Mouse (Mus musculus) heart, postnatal 0 days (tissue): ENCODE measurements around the gene Gm28308. TPM values are rescaled to one million over a fixed set of nuclear protein-coding genes. Genes with fewer than 3 reads are reported as not detected.
A peak's percentile ranks its signal among the peaks of the same experiment; 100 is the strongest.

ENCODE experiments used
- ATAC-seq: fragments of 200-750 bp; cut with Nextera tagmentation; 2 replicates; pipeline ENCODE4 v1.8.0; 2017; ENCODE audit warnings: low read depth, moderate number of reproducible peaks, moderate library complexity; ENCODE audit not compliant: insufficient read depth
- DNase-seq: peaks from one replicate; pipeline ENCODE4 v3.0.0-alpha.2; 2016; ENCODE audit warnings: low spot score
- H3K27ac ChIP-seq: fragments of 300-500 bp; sonication (generic); 2 replicates; pipeline ENCODE4 v1.5.1; 2014; ENCODE audit warnings: low read depth, mild to moderate bottlenecking
- H3K27me3 ChIP-seq: fragments of 300-500 bp; sonication (generic); 2 replicates; pipeline ENCODE4 v1.6.1; 2014; ENCODE audit warnings: low read length, mixed read lengths; ENCODE audit not compliant: control insufficient read depth, insufficient read depth
- H3K36me3 ChIP-seq: fragments of 300-500 bp; sonication (generic); replicated peaks from 2 replicates; pipeline ENCODE4 v1.6.1; 2014; ENCODE audit warnings: low read length, mixed read lengths; ENCODE audit not compliant: control insufficient read depth, insufficient read depth
- H3K4me1 ChIP-seq: fragments of 300-500 bp; sonication (generic); 2 replicates; pipeline ENCODE4 v1.6.1; 2014; ENCODE audit warnings: antibody characterized with exemption; ENCODE audit not compliant: control insufficient read depth, insufficient read depth
- H3K4me2 ChIP-seq: fragments of 300-500 bp; sonication (generic); 2 replicates; pipeline ENCODE4 v1.6.1; 2014; ENCODE audit warnings: low read depth, mild to moderate bottlenecking, low read length, moderate library complexity
- H3K4me3 ChIP-seq: fragments of 300-500 bp; sonication (generic); 2 replicates; pipeline ENCODE4 v1.5.1; 2014; ENCODE audit warnings: low read depth, low read length
- H3K9ac ChIP-seq: fragments of 300-500 bp; sonication (generic); replicated peaks from 2 replicates; pipeline ENCODE4 v1.6.1; 2014; ENCODE audit warnings: low read depth, low read length, mixed read lengths
- H3K9me3 ChIP-seq: fragments of 300-500 bp; sonication (generic); replicated peaks from 2 replicates; pipeline ENCODE4 v1.6.1; 2016; ENCODE audit warnings: low read length; ENCODE audit not compliant: control insufficient read depth
- CTCF ChIP-seq: IDR thresholded peaks from 2 replicates; pipeline ENCODE4 v1.5.1; 2016; ENCODE audit warnings: antibody characterized with exemption, control low read depth, low read depth
- EP300 ChIP-seq: IDR thresholded peaks from 2 replicates; pipeline ENCODE4 v1.6.1; 2016; ENCODE audit warnings: antibody characterized with exemption, low read depth
- WGBS: fragments of 180-500 bp; shearing (Covaris S2); extraction: QIAGEN DNeasy Blood & Tissue Kit; methylation state at CpG from one replicate; pipeline ENCODE4 v1.1.7; 2014; 5-methylcytosine and 5-hydroxymethylcytosine counted together
- polyA plus RNA-seq: library from polyadenylated mRNA; unstranded; fragments of >200 nt; fragmentation: Nextera tagmentation; extraction: Ambion mirVana; gene quantifications from 2 replicates; pipeline ENCODE4 v1.2.1, GENCODE M21; 2015
- total RNA-seq: library from RNA; depleted of rRNA; stranded (reverse); fragments of >200 nt; gene quantifications from 2 replicates; pipeline ENCODE4 v1.2.3, GENCODE M21; 2014; ENCODE audit warnings: low replicate concordance

Gene Gm28308
- total and polyA plus RNA-seq, 2 experiments from 2014 or later: not detected

DNA sequence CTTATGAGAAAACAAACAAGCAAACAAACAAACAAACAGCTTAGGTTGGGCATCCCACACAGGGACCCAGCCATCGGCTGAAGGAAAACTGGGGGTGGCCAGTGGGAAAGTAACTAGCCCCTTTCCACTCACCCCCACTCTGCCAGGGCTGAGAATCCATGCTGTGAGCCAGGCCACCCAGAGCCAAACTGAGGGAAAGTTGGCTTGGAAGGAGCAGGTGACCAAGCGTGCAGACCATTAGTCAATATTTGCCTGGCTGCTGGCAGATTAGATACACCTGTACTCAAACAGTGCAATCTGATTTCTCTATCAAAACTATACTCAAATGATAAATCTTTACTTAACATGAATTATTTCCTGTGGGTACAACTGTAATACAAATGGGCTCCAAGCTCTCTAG is 31.1 kb downstream of the Gm28308 start:
- H3K27me3 ChIP-seq: peaks cover 99% of the 10 kb centered on the region
- no peaks in the 10 kb centered on the region for H3K36me3 ChIP-seq
- no peak for TF ChIP-seq CTCF
- no peak for TF ChIP-seq EP300
- H3K4me1 ChIP-seq: no peaks in the 10 kb centered on the region
- H3K9me3 ChIP-seq: no peaks in the 10 kb centered on the region
- no peak overlapping the region for H3K4me3 ChIP-seq
- no peak overlapping the region for H3K9ac ChIP-seq
- DNase-seq (no peak), ATAC-seq (no peak)
- no peak overlapping the region for H3K27ac ChIP-seq
- 29% methylated on average over 2 of the region's 2 CpGs for whole genome bisulfite sequencing
- no peak overlapping the region for H3K4me2 ChIP-seq

DNA sequence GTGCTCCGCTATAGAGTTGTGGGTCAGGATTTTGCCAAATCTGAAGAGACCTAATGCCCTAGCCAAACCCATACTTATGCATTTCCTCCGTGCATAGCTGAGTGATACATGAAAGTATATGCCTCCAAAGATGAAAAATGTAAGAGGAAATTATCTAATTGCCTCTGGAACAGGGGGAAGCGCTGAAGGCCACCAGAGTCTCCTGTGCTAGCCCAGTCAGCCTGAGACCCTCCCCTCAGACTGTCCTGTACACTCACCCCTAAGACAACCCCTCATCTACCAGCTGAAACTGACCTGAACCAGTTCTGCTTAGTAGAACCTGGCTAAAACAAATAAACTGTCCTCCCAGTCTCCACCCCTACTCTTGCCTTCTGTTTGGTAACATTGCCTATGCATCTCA is 32.4 kb downstream of the Gm28308 start:
- WGBS: 23% methylated on average over 3 of the region's 3 CpGs
- H3K9me3 ChIP-seq: no peaks in the 10 kb centered on the region
- DNase-seq (no peak), ATAC-seq (no peak)
- no peak overlapping the region for H3K9ac ChIP-seq
- H3K4me2 ChIP-seq: no peak overlapping the region
- no peaks in the 10 kb centered on the region for H3K36me3 ChIP-seq
- H3K4me3 ChIP-seq: no peak overlapping the region
- peaks cover 99% of the 10 kb centered on the region for H3K27me3 ChIP-seq
- TF ChIP-seq EP300 (no peak), CTCF (no peak)
- no peaks in the 10 kb centered on the region for H3K4me1 ChIP-seq
- no peak overlapping the region for H3K27ac ChIP-seq

DNA sequence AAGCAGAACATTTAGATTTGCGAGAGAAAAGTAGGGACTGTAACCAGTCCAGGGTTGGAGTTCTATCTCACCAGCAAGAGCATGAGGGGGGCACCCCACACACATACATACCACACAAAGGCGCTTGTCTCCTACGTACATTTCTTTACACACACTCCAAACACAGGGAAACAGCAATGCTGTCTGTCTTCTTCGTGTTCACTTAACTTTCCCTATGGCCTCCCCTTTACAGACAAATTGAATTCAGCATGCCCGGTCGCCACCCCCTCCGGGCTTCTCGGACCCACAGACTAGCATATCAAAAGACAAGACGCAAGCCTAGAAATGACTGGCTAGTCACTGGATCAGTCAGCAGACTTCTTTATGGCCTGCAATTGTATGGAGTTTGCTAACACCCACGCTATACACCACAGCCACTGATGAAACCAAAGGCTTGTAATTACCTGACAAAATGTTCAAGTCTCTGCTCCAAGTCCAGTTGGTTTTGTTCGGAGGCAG is 32.9 kb downstream of the Gm28308 start:
- no peak overlapping the region for H3K4me3 ChIP-seq
- TF ChIP-seq CTCF (no peak), EP300 (no peak)
- 12% methylated on average over 11 of the region's 11 CpGs for WGBS
- H3K9ac ChIP-seq: no peak overlapping the region
- H3K4me2 ChIP-seq: peak overlapping the region; percentile 38; the same call in 1 of the 2 replicates
- no peaks in the 10 kb centered on the region for H3K4me1 ChIP-seq
- no peaks in the 10 kb centered on the region for H3K9me3 ChIP-seq
- no peak for ATAC-seq
- H3K27me3 ChIP-seq: peaks cover 99% of the 10 kb centered on the region
- no peaks in the 10 kb centered on the region for H3K36me3 ChIP-seq
- DNase-seq: no peak
- H3K27ac ChIP-seq: no peak overlapping the region

DNA sequence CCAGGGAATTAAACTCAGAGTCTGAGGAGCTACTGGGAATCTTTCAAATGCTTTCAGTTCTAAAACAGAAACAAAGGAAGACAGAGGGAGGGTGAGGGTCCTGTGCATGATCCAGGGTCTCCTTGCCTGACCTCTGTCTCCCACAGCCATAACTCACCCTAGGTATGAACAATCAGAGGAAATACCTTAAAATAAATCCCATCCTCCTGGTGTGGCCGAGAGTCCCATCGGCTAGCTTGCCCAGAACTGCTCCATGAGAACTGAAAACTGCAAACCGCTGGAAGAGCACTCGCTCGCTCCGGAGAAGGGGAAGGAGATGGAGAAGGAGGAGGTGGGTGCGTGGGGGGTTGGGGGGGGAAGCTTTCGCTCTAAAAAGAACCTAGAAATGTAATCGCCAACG is 33.4 kb downstream of the Gm28308 start:
- no peak for TF ChIP-seq CTCF
- TF ChIP-seq EP300: no peak
- no peaks in the 10 kb centered on the region for H3K36me3 ChIP-seq
- peak overlapping the region; percentile 4 for H3K4me3 ChIP-seq
- ATAC-seq (no peak), DNase-seq (no peak)
- H3K27ac ChIP-seq: no peak overlapping the region
- no peaks in the 10 kb centered on the region for H3K9me3 ChIP-seq
- peak overlapping the region; percentile 38 for H3K4me2 ChIP-seq
- no peak overlapping the region for H3K9ac ChIP-seq
- 2% methylated on average over 10 of the region's 10 CpGs for WGBS
- H3K4me1 ChIP-seq: no peaks in the 10 kb centered on the region
- H3K27me3 ChIP-seq: peaks cover 99% of the 10 kb centered on the region

DNA sequence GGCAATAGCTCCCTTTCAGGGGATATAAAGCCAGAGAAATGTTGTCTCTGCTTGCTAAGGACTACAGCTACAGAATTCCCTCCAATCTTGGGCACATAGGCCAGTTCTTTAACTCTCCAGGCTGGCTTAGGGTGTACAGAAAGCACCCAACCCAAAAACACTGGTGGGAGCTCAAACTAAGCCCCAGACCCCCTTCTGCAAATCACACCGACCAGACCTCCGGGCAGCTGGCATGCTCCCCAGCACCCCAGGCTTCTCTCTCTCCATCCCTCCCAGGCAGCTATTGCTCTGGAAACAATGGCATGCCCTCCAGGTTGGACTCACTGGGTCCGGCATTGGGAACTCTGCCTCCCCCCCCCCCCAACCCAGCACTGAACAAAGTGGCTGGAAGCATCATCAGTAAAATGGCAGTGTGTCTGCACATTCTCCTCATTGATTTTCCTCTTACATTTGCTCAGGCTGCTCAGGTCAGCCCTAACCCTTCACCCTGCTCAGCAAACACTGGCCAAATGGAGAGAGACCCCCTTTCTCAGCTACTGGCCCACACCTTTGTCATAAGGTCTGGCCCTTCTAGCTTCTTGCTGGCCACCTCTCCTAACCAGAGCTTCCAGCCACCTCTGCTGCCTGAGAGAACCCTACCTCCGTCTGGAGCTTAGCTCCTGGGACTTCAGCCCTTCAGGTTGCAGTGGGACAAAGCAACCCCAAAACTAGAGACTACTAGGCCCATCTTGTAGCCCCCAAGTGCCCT is 34.0 kb downstream of the Gm28308 start:
- Histone ChIP-seq H3K27ac (no peak overlapping the region), H3K9me3 (no peaks in the 10 kb centered on the region), H3K4me3 (peak overlapping the region; percentile 4), H3K27me3 (peaks cover 99% of the 10 kb centered on the region), H3K4me1 (no peaks in the 10 kb centered on the region), H3K9ac (no peak overlapping the region), H3K4me2 (peak overlapping the region; percentile 38), H3K36me3 (no peaks in the 10 kb centered on the region)
- WGBS: 12% methylated on average over 4 of the region's 4 CpGs
- TF ChIP-seq EP300: no peak
- no peak for TF ChIP-seq CTCF
- no peak for ATAC-seq
- no peak for DNase-seq

DNA sequence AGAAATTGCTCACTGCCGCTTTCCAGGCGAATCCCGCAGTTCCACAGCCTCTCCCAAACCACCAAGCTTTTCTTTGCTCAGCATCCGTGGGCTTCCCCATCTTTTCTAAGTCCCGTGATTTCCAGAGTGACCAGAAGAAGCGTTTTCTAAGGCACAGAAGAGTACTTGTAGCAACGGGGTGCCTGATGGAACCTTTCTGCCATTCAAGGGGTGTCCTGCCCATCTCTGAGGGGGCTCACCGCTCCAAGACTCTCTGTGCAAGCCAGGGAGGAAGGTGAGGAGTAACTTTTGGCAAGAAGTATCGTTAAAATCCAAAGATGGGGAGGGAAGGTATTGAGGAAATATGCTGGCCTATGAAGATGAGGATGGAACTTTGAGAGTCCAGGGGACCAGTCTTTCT is 35.3 kb downstream of the Gm28308 start:
- no peak for ATAC-seq
- Histone ChIP-seq H3K4me2 (peak overlapping the region; percentile 44; the same call in 1 of the 2 replicates), H3K9me3 (no peaks in the 10 kb centered on the region), H3K4me1 (no peaks in the 10 kb centered on the region), H3K9ac (no peak overlapping the region), H3K27me3 (peaks cover 99% of the 10 kb centered on the region), H3K27ac (no peak overlapping the region), H3K4me3 (no peak overlapping the region), H3K36me3 (no peaks in the 10 kb centered on the region)
- TF ChIP-seq CTCF (no peak), EP300 (no peak)
- DNase-seq: no peak
- WGBS: 7% methylated on average over 9 of the region's 9 CpGs
